Mouse (Mus musculus) G1E (cell line): Measurements from ENCODE around the gene Cda. TPM values are rescaled to one million over a fixed set of nuclear protein-coding genes. Genes with fewer than 3 reads are reported as not detected.

Experiments used
- ATAC-seq: 2 replicates; pipeline ENCODE4 v1.8.0; 2016; ENCODE audit warnings: mild to moderate bottlenecking; ENCODE audit not compliant: insufficient number of reproducible peaks, poor library complexity, low FRiP score, severe bottlenecking; ENCODE audit errors: extremely low read depth
- DNase-seq: peaks from one replicate; pipeline ENCODE4 v3.0.0; 2012; ENCODE audit warnings: low spot score
- H3K27me3 ChIP-seq: 2 replicates; pipeline ENCODE4 v1.6.1; 2012; ENCODE audit warnings: mild to moderate bottlenecking, low read length, inconsistent platforms; ENCODE audit not compliant: insufficient read depth
- H3K36me3 ChIP-seq: replicated peaks from 2 replicates; pipeline ENCODE3; 2012; ENCODE audit warnings: mild to moderate bottlenecking, inconsistent platforms
- H3K4me1 ChIP-seq: 2 replicates; pipeline ENCODE4 v1.6.1; 2012; ENCODE audit warnings: low read depth, low read length, inconsistent platforms, mixed read lengths; ENCODE audit not compliant: insufficient read depth
- H3K4me3 ChIP-seq: 2 replicates; pipeline ENCODE4 v1.5.1; 2012; ENCODE audit warnings: low read depth, mild to moderate bottlenecking, inconsistent platforms, low read length, moderate library complexity, mixed read lengths
- H3K9me3 ChIP-seq: replicated peaks from 2 replicates; pipeline ENCODE4 v1.6.1; 2012; ENCODE audit warnings: inconsistent platforms
- CTCF ChIP-seq: IDR thresholded peaks from 2 replicates; pipeline ENCODE4 v1.5.1; 2012; ENCODE audit warnings: low read depth, low read length, inconsistent platforms, mixed read lengths
- GATA1 ChIP-seq: IDR thresholded peaks from 2 replicates; pipeline ENCODE4 v1.6.1; 2012; ENCODE audit warnings: borderline replicate concordance, low read length, inconsistent platforms, mixed read lengths
- GATA2 ChIP-seq: IDR thresholded peaks from 2 replicates; pipeline ENCODE4 v1.6.1; 2012; ENCODE audit warnings: low read depth, low read length, inconsistent platforms, borderline replicate concordance
- POLR2AphosphoS5 ChIP-seq: IDR thresholded peaks from 2 replicates; pipeline ENCODE4 v1.6.1; 2012; ENCODE audit warnings: low read depth, low read length, inconsistent platforms; ENCODE audit not compliant: insufficient replicate concordance
- TAL1 ChIP-seq: conservative IDR thresholded peaks from 2 replicates; pipeline ENCODE4 v1.6.1; 2012; ENCODE audit warnings: low read depth, low read length, inconsistent platforms, mixed read lengths
- polyA plus RNA-seq: library from polyadenylated mRNA; stranded (reverse); fragments of >175 nt; gene quantifications from 2 replicates; pipeline ENCODE4 v1.2.3, GENCODE M21; 2012
- total RNA-seq, 2 experiments: library from RNA; stranded (forward) in 1 of 2; stranded (reverse) in 1 of 2; fragments of 200-1000 nt in 1 of 2; fragments of >200 nt in 1 of 2; fragmentation: Nextera tagmentation in 1 of 2; gene quantifications; 2 replicates each; pipeline ENCODE4 v1.2.3; 2014 to 2017

Cda gene
- total and polyA plus RNA-seq, 3 experiments: not detected

DNA sequence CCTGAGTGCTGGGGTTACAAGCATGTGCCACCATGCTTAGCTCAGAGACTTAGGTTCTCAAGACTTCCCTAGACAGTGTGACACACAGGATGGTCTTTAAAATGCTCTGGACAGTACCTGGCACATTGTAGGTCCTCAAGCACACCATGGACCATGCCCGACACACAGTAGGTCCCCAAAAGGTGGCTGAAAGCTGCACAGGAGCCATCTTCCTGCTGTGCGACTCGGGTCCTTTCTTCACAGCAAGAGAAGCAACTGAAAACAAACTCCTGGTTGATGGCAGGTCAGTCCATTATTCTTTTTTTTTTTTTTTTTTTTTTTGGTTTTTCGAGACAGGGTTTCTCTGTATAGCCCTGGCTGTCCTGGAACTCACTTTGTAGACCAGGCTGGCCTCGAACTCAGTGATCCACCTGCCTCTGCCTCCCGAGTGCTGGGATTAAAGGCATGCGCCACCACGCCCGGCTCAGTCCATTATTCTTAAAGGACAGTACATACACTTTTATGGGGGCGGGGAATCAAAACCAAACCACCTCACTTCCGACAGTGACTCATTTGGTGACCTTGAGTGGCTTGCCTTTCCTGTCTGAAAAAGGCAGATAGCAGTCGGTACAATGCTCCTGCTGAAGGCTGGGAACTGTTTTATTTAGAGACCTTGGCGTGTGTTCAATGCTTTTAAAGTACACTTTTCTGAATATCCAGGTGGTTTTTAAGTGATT, 39.8 kb upstream of the Cda start:
- Histone ChIP-seq H3K4me3 (no peak overlapping the region), H3K27me3 (peaks cover 5% of the 10 kb centered on the region; the same call in 1 of the 2 replicates), H3K4me1 (no peaks in the 10 kb centered on the region), H3K9me3 (no peaks in the 10 kb centered on the region), H3K36me3 (no peaks in the 10 kb centered on the region)
- ATAC-seq (no peak), DNase-seq (no peak)
- TF ChIP-seq POLR2AphosphoS5 (no peak), TAL1 (no peak), GATA1 (no peak), GATA2 (no peak), CTCF (no peak)

DNA sequence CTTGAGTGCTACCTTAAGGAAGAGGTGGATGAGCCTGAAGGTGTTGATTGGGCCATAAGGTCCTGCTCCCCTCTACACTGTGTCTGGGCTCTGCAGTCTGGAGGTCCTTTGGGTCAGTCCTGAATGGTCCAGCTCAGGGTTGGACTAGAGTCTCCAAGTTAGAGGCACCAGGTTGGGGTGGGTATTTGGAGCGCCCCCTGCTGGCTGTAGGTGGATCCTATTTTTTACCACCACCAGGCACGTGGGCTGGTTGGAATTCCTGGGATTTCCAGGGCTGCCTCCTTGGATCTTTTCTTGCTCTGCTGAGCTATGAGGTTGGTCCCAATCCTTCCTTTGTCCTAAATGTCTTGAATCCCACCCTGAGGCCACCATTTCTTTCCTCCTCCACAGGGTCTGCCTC, 37.0 kb upstream of the Cda start:
- no peaks in the 10 kb centered on the region for H3K9me3 ChIP-seq
- no peaks in the 10 kb centered on the region for H3K36me3 ChIP-seq
- ATAC-seq (no peak), DNase-seq (peak; percentile 11)
- TF ChIP-seq CTCF: peak; percentile 76
- no peak for TF ChIP-seq GATA2
- H3K4me1 ChIP-seq: no peaks in the 10 kb centered on the region
- H3K4me3 ChIP-seq: no peak overlapping the region
- no peaks in the 10 kb centered on the region; the same call in 1 of the 2 replicates for H3K27me3 ChIP-seq

DNA sequence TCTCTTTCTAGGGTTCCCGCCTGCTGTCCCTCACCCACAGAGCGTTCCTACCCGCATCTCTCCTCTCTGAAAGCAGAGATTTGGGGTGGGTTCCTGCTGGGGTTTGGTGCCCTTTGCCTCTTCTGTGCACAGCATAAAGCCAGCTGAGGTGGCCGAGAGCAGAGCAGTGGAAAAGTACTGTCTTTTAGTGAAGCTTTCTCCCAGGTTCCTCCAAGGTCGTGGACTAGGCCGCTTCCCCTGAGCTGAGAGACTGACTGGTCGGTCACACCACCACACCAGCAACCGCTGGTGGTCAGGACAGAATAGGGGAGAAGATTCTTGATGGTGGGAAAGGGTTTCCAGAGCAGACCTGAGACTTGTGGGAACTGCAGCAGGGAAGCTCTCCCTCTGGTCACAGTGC, 28.9 kb upstream of the Cda start:
- H3K9me3 ChIP-seq: peaks cover 17% of the 10 kb centered on the region
- no peak overlapping the region for H3K4me3 ChIP-seq
- H3K27me3 ChIP-seq: peaks cover 11% of the 10 kb centered on the region; the same call in 1 of the 2 replicates
- ATAC-seq (no peak), DNase-seq (no peak)
- no peaks in the 10 kb centered on the region for H3K36me3 ChIP-seq
- TF ChIP-seq GATA2 (no peak), POLR2AphosphoS5 (no peak), TAL1 (no peak), GATA1 (no peak), CTCF (no peak)
- no peaks in the 10 kb centered on the region for H3K4me1 ChIP-seq

DNA sequence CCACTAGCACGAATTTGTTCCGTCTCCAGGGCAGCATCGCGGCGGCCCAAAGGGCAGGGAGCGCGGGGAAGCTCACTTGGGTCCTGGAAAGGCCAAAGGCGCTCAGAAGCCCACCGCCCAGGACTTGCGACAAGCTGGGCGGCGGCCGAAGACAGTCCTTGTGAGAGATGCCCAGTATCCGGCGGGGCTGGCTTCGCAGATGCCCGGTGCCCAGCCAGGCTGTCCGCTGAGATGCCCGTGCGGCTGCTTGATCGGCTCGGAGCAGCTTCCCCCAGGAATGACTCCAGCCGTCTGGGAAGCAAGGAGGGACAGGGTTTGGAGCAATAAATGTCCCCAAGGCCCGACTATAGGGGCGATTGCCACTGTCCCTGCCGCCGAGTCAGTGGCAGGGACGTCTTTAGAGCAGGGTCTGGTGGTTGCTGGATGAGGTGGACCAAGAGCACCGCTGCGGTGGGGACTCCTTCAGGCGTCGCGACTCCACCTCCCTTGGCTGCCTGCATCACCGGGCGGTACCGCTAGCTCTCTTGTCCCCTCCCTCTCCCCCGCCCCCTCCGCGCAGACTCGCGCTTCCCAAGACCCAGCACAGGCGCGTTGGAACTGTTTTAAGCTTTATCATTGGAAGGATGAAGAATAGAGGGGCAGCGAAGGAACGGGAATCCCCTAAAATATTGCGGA, 28.3 kb upstream of the Cda start, which contains the start of gene Fam43b:
Gene Fam43b (minus strand): TSS at position 558 of the 675 bp plus-strand sequence.
- H3K9me3 ChIP-seq: peaks cover 17% of the 10 kb centered on the region
- peaks cover 11% of the 10 kb centered on the region; the same call in 1 of the 2 replicates for H3K27me3 ChIP-seq
- no peaks in the 10 kb centered on the region for H3K36me3 ChIP-seq
- H3K4me1 ChIP-seq: no peaks in the 10 kb centered on the region
- no peak within 1 kb of the TSS; the same call in 1 of the 2 replicates for H3K4me3 ChIP-seq
- TF ChIP-seq CTCF: no peak
- no peak for TF ChIP-seq POLR2AphosphoS5
- TF ChIP-seq GATA1: no peak
- no peak for TF ChIP-seq TAL1
- TF ChIP-seq GATA2: no peak
- no peak for ATAC-seq
- DNase-seq: no peak

GRCm38 (mm10) chr4:138395087-138395970, 27.5 kb upstream of the Cda start:
- ATAC-seq: no peak
- Histone ChIP-seq H3K27me3 (peaks cover 11% of the 10 kb centered on the region; the same call in 1 of the 2 replicates), H3K9me3 (peaks cover 17% of the 10 kb centered on the region), H3K4me3 (no peak overlapping the region; the same call in 1 of the 2 replicates), H3K36me3 (no peaks in the 10 kb centered on the region), H3K4me1 (no peaks in the 10 kb centered on the region)
- DNase-seq: no peak
- TF ChIP-seq TAL1: no peak
- TF ChIP-seq CTCF: no peak
- no peak for TF ChIP-seq POLR2AphosphoS5
- no peak for TF ChIP-seq GATA1
- TF ChIP-seq GATA2: no peak

GRCm38 (mm10) chr4:138393703-138394102, 25.9 kb upstream of the Cda start:
- TF ChIP-seq GATA2 (no peak), POLR2AphosphoS5 (no peak), GATA1 (no peak), CTCF (no peak), TAL1 (no peak)
- Histone ChIP-seq H3K9me3 (peaks cover 17% of the 10 kb centered on the region), H3K27me3 (peaks cover 11% of the 10 kb centered on the region; the same call in 1 of the 2 replicates), H3K4me3 (no peak overlapping the region), H3K36me3 (no peaks in the 10 kb centered on the region), H3K4me1 (no peaks in the 10 kb centered on the region)
- ATAC-seq (no peak), DNase-seq (no peak)
